Mouse (Mus musculus): ENCODE measurements around the gene Trf. TPM values are rescaled to one million over a fixed set of nuclear protein-coding genes. Genes with fewer than 3 reads are reported as not detected.

Gene Trf
- polyA plus RNA-seq (2014; fragmentation: Nextera tagmentation; extraction: Ambion mirVana): 34.1 and 35.4 TPM in 2 replicates

GRCm38 (mm10) chr9:103230151-103230951 lies at the start of gene Trf, which contains the start of gene Gm20425:
Gene Trf, minus strand, starts transcription at chr9:103230444.
Gene Gm20425, minus strand, starts transcription at chr9:103230307.
- Histone ChIP-seq H3K9me3 (ENCODE audit: control insufficient read depth, low read length) (no peaks in the 10 kb centered on the region), H3K4me1 (ENCODE audit: control insufficient read depth, insufficient read depth, low read length) (peaks cover 4% of the 10 kb centered on the region; the same call in 1 of the 2 replicates), H3K36me3 (ENCODE audit: control insufficient read depth, insufficient read depth, low read length) (no peaks in the 10 kb centered on the region), H3K9ac (ENCODE audit: low read depth, low read length) (peak within 1 kb of the TSS; percentile 47), H3K4me3 (ENCODE audit: low read depth, low read length) (0 out of 2 replicates have a peak within 1 kb of the TSS, but pooled peaks have one; percentile 13), H3K27me3 (replicated peaks; ENCODE audit: control insufficient read depth, insufficient read depth, low read length) (no peaks in the 10 kb centered on the region), H3K4me2 (ENCODE audit: low read depth, low read length) (peak within 1 kb of the TSS; percentile 46), H3K27ac (replicated peaks; ENCODE audit: low read depth, low read length) (no peak within 1 kb of the TSS; the same call in 1 of the 2 replicates)
- ATAC-seq (ENCODE audit: low read depth): 0 out of 2 replicates have a peak, but pooled peaks have one; percentile 27
- peak; percentile 20 for DNase-seq (ENCODE audit: low spot score)
- 42% methylated on average over 21 of the region's 29 CpGs for WGBS

DNA sequence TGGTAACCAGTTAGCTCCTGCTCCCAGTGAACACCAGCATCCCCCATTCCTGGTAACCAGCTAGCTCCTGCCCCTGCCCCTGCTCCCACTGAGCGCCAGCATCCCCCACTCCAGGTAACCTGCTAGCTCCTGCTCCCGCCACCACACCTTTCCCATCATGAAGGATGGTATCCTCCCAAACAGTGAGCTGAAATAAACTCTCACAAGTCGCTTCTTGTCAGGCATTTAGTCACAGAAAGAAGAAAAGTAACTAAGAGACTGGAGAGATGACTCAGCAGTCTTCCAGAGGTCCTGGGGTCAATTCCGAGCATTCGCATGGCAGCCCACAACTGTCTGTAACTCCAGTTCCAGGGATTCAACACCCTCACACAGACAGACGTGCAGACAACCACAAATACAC lies 46.6 kb upstream of the Trf start:
- Histone ChIP-seq H3K27me3 (replicated peaks; ENCODE audit: control insufficient read depth, insufficient read depth, low read length) (no peaks in the 10 kb centered on the region), H3K4me2 (ENCODE audit: low read depth, low read length) (no peak overlapping the region), H3K27ac (replicated peaks; ENCODE audit: low read depth, low read length) (no peak overlapping the region), H3K9me3 (ENCODE audit: control insufficient read depth, low read length) (no peaks in the 10 kb centered on the region), H3K4me1 (ENCODE audit: control insufficient read depth, insufficient read depth, low read length) (no peaks in the 10 kb centered on the region), H3K36me3 (ENCODE audit: control insufficient read depth, insufficient read depth, low read length) (no peaks in the 10 kb centered on the region), H3K4me3 (ENCODE audit: low read depth, low read length) (no peak overlapping the region), H3K9ac (ENCODE audit: low read depth, low read length) (no peak overlapping the region)
- WGBS: 75% methylated on average over 6 of the region's 6 CpGs
- ATAC-seq (ENCODE audit: low read depth) (no peak), DNase-seq (ENCODE audit: low spot score) (no peak)

DNA sequence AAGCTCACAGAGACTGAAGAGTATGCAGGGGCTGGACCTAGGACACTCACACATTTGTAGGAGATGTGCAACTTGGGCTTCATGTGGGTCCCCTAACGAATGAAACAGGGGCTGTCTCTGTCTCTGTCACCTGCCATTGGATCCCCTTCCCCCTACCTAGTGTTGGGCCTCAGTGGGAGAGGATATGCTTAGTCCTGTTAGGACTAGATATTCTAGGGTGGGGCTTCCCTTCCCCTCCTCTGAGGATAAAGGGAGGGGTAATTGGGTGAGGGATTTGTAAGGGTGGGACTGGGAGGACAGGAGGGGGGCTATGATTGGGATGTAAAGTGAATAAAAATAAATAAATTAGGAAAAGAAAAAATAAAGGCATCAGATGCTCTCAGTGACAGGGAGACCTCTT lies 45.4 kb upstream of the Trf start:
- 68% methylated on average over 1 of the region's 1 CpGs for WGBS
- no peaks in the 10 kb centered on the region for H3K36me3 ChIP-seq (ENCODE audit: control insufficient read depth, insufficient read depth, low read length)
- ATAC-seq (ENCODE audit: low read depth): no peak

DNA sequence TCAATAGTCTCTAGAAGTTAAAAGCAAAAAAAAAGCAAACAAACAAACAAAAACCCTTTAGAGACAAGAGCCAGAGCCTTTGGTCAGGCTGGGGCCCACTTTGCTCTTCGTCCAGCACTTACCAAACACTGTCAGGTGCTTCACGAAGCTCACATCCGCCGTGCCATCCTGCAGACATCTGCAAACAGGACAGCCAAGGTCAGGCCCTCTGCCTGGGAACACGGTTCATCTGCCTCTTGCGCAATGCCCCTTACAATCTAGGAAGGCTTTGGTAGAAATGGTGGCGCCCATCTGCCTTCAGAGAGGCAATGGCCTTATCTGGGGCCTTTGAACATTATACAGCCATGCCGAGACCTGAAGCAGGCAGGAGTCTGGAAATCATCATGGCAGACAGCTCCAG lies 44.6 kb upstream of the Trf start:
- DNase-seq (ENCODE audit: low spot score) (no peak), ATAC-seq (ENCODE audit: low read depth) (no peak)
- Histone ChIP-seq H3K9me3 (ENCODE audit: control insufficient read depth, low read length) (no peaks in the 10 kb centered on the region), H3K4me2 (ENCODE audit: low read depth, low read length) (no peak overlapping the region), H3K27ac (replicated peaks; ENCODE audit: low read depth, low read length) (no peak overlapping the region), H3K9ac (ENCODE audit: low read depth, low read length) (no peak overlapping the region), H3K36me3 (ENCODE audit: control insufficient read depth, insufficient read depth, low read length) (no peaks in the 10 kb centered on the region), H3K27me3 (replicated peaks; ENCODE audit: control insufficient read depth, insufficient read depth, low read length) (no peaks in the 10 kb centered on the region), H3K4me3 (ENCODE audit: low read depth, low read length) (no peak overlapping the region), H3K4me1 (ENCODE audit: control insufficient read depth, insufficient read depth, low read length) (no peaks in the 10 kb centered on the region)
- 90% methylated on average over 8 of the region's 8 CpGs for WGBS

More for the DNA sequence above, 45.4 kb upstream of the Trf start:
- no peak overlapping the region for H3K4me2 ChIP-seq (ENCODE audit: low read depth, low read length)
- no peak overlapping the region for H3K9ac ChIP-seq (ENCODE audit: low read depth, low read length)
- H3K4me1 ChIP-seq (ENCODE audit: control insufficient read depth, insufficient read depth, low read length): no peaks in the 10 kb centered on the region
- no peak overlapping the region for H3K27ac ChIP-seq (replicated peaks; ENCODE audit: low read depth, low read length)
- no peak overlapping the region for H3K4me3 ChIP-seq (ENCODE audit: low read depth, low read length)
- no peak for DNase-seq (ENCODE audit: low spot score)
- no peaks in the 10 kb centered on the region for H3K9me3 ChIP-seq (ENCODE audit: control insufficient read depth, low read length)
- H3K27me3 ChIP-seq (replicated peaks; ENCODE audit: control insufficient read depth, insufficient read depth, low read length): no peaks in the 10 kb centered on the region

- DNase-seq (ENCODE audit: low spot score): peak; percentile 10
- no peak for ATAC-seq (ENCODE audit: low read depth)
- H3K27me3 ChIP-seq (replicated peaks; ENCODE audit: control insufficient read depth, insufficient read depth, low read length): no peaks in the 10 kb centered on the region
These were observed 40.9 kb upstream of the Trf start for GRCm38 (mm10) chr9:103271104-103271503.

GRCm38 (mm10) chr9:103265778-103266177 lies 35.5 kb upstream of the Trf start:
- no peak overlapping the region for H3K4me2 ChIP-seq (ENCODE audit: low read depth, low read length)
- H3K9ac ChIP-seq (ENCODE audit: low read depth, low read length): no peak overlapping the region
- no peaks in the 10 kb centered on the region for H3K36me3 ChIP-seq (ENCODE audit: control insufficient read depth, insufficient read depth, low read length)
- ATAC-seq (ENCODE audit: low read depth) (no peak), DNase-seq (ENCODE audit: low spot score) (no peak)
- no peaks in the 10 kb centered on the region for H3K9me3 ChIP-seq (ENCODE audit: control insufficient read depth, low read length)
- H3K27ac ChIP-seq (replicated peaks; ENCODE audit: low read depth, low read length): no peak overlapping the region
- WGBS: 86% methylated on average over 4 of the region's 4 CpGs
- H3K4me1 ChIP-seq (ENCODE audit: control insufficient read depth, insufficient read depth, low read length): no peaks in the 10 kb centered on the region
- H3K27me3 ChIP-seq (replicated peaks; ENCODE audit: control insufficient read depth, insufficient read depth, low read length): no peaks in the 10 kb centered on the region
- H3K4me3 ChIP-seq (ENCODE audit: low read depth, low read length): no peak overlapping the region

More at GRCm38 (mm10) chr9:103271104-103271503, 40.9 kb upstream of the Trf start:
- no peak overlapping the region for H3K4me3 ChIP-seq (ENCODE audit: low read depth, low read length)
- H3K4me1 ChIP-seq (ENCODE audit: control insufficient read depth, insufficient read depth, low read length): no peaks in the 10 kb centered on the region
- 38% methylated on average over 4 of the region's 4 CpGs for WGBS
- H3K36me3 ChIP-seq (ENCODE audit: control insufficient read depth, insufficient read depth, low read length): no peaks in the 10 kb centered on the region
- H3K27ac ChIP-seq (replicated peaks; ENCODE audit: low read depth, low read length): no peak overlapping the region
- no peak overlapping the region for H3K4me2 ChIP-seq (ENCODE audit: low read depth, low read length)
- no peak overlapping the region for H3K9ac ChIP-seq (ENCODE audit: low read depth, low read length)
- no peaks in the 10 kb centered on the region for H3K9me3 ChIP-seq (ENCODE audit: control insufficient read depth, low read length)

DNA sequence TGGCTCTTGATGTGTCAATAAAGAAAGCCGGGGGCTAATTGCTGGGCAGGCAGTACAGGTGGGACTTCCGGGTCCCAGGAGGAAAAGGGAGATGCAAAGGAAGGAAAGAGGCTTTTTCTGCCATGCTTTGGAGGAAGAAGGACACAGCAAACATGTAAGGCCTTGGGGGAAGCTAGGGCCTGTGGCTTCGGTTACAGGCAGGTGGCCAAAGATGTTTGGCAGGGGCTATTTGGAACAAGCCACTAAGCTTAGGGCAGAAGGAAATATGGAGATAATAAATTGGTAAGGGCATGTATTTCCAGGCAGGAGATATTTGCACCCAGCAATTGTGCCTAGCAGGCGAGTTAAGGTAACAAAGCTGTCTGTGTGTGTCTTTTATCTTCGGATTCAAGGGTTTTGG lies 22.7 kb upstream of the Trf start:
- H3K4me2 ChIP-seq (ENCODE audit: low read depth, low read length): no peak overlapping the region
- 81% methylated on average over 5 of the region's 5 CpGs for WGBS
- no peak for DNase-seq (ENCODE audit: low spot score)
- no peak overlapping the region for H3K9ac ChIP-seq (ENCODE audit: low read depth, low read length)
- no peaks in the 10 kb centered on the region for H3K4me1 ChIP-seq (ENCODE audit: control insufficient read depth, insufficient read depth, low read length)
- H3K36me3 ChIP-seq (ENCODE audit: control insufficient read depth, insufficient read depth, low read length): no peaks in the 10 kb centered on the region
- no peak overlapping the region for H3K27ac ChIP-seq (replicated peaks; ENCODE audit: low read depth, low read length)
- H3K27me3 ChIP-seq (replicated peaks; ENCODE audit: control insufficient read depth, insufficient read depth, low read length): no peaks in the 10 kb centered on the region
- H3K9me3 ChIP-seq (ENCODE audit: control insufficient read depth, low read length): no peaks in the 10 kb centered on the region
- no peak overlapping the region for H3K4me3 ChIP-seq (ENCODE audit: low read depth, low read length)
- ATAC-seq (ENCODE audit: low read depth): no peak

DNA sequence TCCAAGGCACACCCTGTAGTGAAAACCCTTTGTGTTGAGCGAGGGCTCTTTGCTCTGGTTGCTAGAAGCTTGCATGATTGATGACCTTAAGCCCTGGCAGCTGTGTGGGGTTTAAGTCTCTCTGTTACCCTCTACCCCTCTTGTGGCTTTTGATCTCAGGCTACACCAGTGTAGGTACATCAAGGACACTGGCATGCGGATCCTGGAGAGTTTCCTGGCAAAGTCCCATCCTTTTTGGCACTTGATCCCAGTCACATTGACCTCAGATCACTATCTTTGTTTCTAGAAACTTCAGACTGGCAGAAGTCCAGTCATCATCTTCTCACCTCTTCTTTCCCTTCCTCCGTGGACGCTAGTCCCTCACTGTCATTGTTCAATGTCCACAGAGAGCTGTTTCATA lies 18.4 kb upstream of the Trf start:
- no peaks in the 10 kb centered on the region for H3K36me3 ChIP-seq (ENCODE audit: control insufficient read depth, insufficient read depth, low read length)
- H3K9me3 ChIP-seq (ENCODE audit: control insufficient read depth, low read length): no peaks in the 10 kb centered on the region
- no peak overlapping the region for H3K4me2 ChIP-seq (ENCODE audit: low read depth, low read length)
- no peaks in the 10 kb centered on the region for H3K4me1 ChIP-seq (ENCODE audit: control insufficient read depth, insufficient read depth, low read length)
- no peak overlapping the region for H3K9ac ChIP-seq (ENCODE audit: low read depth, low read length)
- no peak overlapping the region for H3K27ac ChIP-seq (replicated peaks; ENCODE audit: low read depth, low read length)
- DNase-seq (ENCODE audit: low spot score): no peak
- ATAC-seq (ENCODE audit: low read depth): no peak
- WGBS: 52% methylated on average over 4 of the region's 4 CpGs
- H3K4me3 ChIP-seq (ENCODE audit: low read depth, low read length): no peak overlapping the region
- no peaks in the 10 kb centered on the region for H3K27me3 ChIP-seq (replicated peaks; ENCODE audit: control insufficient read depth, insufficient read depth, low read length)

Measured in embryonic facial prominence, embryonic 14.5 days (tissue).